Mouse (Mus musculus): ENCODE data around the gene Them5.

Gene Them5

GRCm38 (mm10) chr3:94341959-94342422, at the start of gene Them5:
Them5 (plus strand) TSS chr3:94342099.
- DNase-seq (ENCODE audit: low spot score): no peak

DNA sequence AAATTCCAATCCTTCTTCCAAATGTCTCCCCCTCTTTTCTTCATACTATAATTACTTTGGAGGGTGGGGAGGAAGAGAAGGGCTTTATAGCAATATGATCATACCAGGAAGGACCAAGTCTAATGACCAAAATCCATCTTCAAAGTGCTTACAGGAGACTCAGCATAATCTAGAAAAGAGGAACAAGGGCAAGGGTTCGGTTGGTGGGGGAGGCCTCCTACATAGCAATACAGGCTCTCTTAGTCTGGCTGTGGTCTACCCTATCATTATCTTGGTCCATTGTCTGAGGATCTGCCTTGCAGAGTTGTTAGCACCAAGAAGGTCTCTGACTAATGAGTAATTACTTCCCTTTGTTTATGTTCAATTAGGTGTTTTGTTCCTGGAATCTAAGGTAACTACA, 36.4 kb upstream of the Them5 start:
- no peak for DNase-seq (ENCODE audit: low spot score)

GRCm38 (mm10) chr3:94306975-94307374, 34.9 kb upstream of the Them5 start:
- DNase-seq (ENCODE audit: low spot score): no peak

GRCm38 (mm10) chr3:94309633-94310363, 32.1 kb upstream of the Them5 start, which contains the start of gene Them4:
Them4 (plus strand) TSS chr3:94310089.
- peak; percentile 89 for DNase-seq (ENCODE audit: low spot score)

DNA sequence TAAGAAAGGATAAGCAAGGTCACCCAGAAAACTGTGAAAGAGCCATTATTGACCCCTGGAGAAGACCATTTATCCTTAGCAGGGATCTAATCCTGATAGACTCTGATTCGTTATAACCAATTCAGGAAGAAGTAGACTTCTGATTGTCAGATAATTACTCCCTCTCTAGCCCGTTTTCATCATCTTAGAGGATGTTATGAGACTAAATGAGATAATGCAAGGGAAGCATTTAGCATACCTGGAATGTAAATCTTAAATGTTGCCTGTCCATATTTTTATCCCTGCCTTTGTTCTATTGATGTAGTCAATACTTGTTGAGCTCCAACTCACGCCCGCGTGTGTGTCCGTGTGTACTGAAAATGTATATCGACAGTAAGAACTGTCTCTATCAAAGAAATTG, 31.4 kb upstream of the Them5 start:
- no peak for DNase-seq (ENCODE audit: low spot score)

DNA sequence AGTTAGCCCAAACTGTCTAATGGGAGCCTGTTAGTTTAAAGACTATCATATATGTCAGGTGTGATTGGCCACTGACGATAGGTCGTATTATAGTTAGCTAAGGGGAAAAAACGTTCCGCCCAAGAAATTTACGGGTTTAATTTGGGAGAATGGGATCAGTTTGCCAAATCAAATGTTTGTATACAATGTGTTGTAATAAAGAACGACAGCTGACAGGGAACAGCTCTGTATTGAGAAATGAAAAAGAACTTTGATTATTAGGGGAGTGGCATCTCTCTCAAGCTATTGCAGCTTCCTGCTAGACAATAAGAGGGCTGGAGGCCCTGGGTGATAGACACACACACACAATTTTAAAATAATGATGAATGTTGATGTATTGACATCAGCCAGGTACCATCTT, 31.0 kb upstream of the Them5 start:
- no peak for DNase-seq (ENCODE audit: low spot score)

DNA sequence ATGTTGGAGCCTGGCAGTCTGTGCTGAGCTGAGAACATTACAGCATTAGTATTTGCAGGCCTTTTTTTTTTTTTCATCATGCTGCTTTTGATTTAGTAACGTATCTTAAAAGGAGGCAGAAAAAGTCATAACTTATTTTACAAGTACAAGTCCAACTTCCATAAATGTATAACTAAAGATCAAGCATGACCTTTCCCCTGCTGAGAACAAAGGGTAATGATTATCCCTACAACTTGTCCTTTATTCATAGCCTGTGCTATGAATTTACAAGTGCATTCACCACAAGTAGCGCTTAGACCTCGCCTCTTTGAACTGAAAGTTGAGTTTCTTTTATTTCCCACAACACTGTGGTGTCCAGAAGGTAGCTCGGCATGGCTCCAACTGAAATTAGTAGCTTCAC, 30.5 kb upstream of the Them5 start:
- no peak for DNase-seq (ENCODE audit: low spot score)

DNA sequence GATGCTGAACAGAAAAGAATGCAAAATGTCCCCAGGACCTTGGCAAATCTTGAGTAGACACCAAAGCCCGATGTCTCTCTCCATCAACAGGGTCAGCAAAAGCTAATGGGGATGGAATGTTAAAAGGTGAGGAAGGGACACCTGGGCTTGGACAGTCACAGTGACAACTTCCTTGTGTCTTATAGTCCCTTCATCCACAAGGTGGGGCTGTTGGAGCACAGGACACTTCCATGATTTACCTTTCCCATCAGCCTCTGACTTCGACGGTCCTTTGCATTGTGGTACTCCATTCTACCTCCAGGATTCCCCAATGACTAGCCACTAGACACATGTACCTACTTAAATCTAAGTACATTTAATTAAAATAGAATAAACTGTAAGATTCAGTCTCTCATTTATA, 13.2 kb upstream of the Them5 start:
- no peak for DNase-seq (ENCODE audit: low spot score)

GRCm38 (mm10) chr3:94334442-94334841, 7.5 kb upstream of the Them5 start:
- no peak for DNase-seq (ENCODE audit: low spot score)

DNA sequence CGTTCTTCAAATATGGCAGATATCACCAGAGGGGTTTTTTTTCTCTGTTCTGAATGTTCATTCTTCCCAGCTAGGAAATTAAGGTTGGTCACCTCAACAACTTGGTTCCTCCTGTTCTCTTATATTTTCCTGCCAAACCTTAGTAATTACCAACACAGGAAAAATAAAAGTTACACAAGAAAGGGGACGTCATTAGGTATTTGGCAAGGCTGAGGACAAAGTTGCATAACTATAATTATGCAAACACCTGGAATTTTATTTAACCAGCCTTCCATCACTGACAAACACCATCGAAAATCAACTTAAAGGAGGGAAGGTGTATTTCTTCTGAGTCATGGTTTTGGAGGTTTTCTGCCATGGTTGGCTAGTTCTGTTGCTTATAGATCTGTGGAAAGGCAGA, 3.4 kb upstream of the Them5 start:
- no peak for DNase-seq (ENCODE audit: low spot score)

DNA sequence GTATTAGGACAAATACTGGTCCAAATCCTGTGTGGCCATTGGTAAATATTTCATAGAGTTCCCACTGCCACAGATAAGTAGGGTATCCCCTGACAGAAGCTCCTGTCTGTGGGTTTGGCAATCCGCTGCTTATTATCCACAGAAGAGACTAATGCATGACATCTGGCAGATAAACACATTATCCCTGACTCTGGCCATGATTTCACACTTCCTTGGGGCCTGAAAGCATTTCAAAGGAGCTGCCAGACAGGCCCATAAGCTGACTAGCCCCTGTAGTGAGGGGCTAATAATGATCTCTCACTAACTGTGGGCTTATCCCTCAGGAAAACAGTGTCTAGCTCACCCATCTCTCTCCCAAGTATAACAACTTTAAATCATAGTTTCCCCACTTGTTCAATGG, 653 bp downstream of the Them5 start:
- no peak for DNase-seq (ENCODE audit: low spot score)

GRCm38 (mm10) chr3:94344182-94344581, 2.3 kb downstream of the Them5 start:
- no peak for DNase-seq (ENCODE audit: low spot score)

GRCm38 (mm10) chr3:94344897-94345296, 3.0 kb downstream of the Them5 start:
- DNase-seq (ENCODE audit: low spot score): no peak

GRCm38 (mm10) chr3:94348146-94348545, 6.2 kb downstream of the Them5 start:
- no peak for DNase-seq (ENCODE audit: low spot score)

DNA sequence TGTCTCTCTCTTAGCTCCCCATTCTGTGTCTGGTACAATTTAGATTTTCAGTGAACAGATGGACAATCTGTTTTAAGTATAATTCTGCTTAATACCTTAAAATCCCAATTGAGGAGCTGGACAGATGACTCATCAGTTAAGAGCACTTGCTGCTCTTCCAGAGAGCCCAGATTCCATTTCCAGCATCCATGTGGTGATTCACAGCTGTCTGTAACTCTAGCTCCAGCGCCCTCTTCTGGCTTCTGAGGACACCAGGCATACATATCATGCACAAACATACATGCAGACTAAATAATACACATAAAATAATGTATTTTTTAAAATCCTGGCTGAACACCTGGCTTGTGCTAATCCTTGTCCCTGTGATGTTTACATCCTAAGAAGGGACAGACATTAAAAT, 18.9 kb downstream of the Them5 start:
- no peak for DNase-seq (ENCODE audit: low spot score)

DNA sequence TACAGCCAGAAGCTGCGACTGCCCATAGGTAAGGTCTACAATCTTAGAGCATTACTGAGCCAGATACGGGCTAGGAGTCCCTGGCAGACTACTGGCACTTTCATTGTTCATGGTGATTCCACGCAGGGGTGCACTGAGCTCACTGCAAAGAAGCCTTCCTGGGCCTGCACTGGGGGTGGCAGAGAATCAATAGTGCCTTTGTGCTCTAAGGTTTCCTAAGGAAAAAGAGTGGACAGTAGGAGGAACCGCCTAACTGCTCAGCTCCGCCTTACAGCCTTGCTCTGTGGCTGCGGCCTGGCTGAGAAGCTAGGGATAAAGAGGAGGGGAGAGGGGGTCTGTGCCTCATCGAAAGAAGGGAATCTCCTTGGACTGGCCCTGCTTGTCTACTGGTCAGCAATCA, 20.2 kb downstream of the Them5 start, which contains the start of gene C2cd4d:
C2cd4d (plus strand) TSS at position 301 of the 400 bp plus-strand sequence.
- no peak for DNase-seq (ENCODE audit: low spot score)

- DNase-seq (ENCODE audit: low spot score): peak; percentile 37
Observed at GRCm38 (mm10) chr3:94363291-94364153, 21.6 kb downstream of the Them5 start.

DNA sequence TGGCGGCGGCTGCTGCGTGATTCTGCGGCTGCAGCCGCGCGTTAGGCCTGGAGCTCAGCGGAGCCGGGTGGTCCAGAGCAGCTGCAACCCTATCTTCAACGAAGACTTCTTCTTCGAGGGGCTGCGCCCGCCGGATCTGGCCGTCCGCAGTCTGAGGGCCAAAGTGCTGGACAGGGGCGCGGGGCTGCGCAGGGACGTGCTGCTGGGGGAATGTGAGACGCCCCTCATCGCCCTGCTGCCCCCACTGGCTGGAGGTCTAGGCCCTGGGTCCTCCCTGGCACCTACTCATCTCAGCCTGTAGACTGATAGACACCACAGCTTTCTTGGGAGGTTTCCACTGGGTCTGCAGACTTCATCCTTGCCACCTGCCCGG, 22.2 kb downstream of the Them5 start:
- DNase-seq (ENCODE audit: low spot score): peak; percentile 23

GRCm38 (mm10) chr3:94366761-94367160, 24.9 kb downstream of the Them5 start:
- peak; percentile 77 for DNase-seq (ENCODE audit: low spot score)

DNA sequence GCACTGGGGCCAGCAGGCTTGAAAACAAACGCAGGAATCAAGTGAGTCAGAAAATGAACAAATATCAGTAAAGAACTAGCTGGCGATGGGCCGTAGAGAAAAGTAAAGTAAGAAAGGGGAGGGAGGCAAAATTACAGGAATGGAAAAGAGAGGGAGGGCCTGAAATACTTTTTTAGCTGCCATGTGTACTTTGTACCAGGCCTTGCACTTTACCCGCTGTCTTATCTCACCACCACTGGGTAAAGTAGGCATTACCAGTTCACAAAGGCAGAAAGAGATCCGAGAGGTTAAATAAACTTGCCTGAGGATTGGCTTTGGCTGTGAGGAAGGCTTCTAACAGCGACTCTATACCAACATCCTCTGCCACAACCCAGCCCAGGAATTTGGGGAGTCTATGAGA, 25.6 kb downstream of the Them5 start:
- no peak for DNase-seq (ENCODE audit: low spot score)

- no peak for DNase-seq (ENCODE audit: low spot score)
Observed at GRCm38 (mm10) chr3:94368631-94369030, 26.7 kb downstream of the Them5 start.

- DNase-seq (ENCODE audit: low spot score): no peak
Observed at GRCm38 (mm10) chr3:94369709-94370108, 27.8 kb downstream of the Them5 start.

DNA sequence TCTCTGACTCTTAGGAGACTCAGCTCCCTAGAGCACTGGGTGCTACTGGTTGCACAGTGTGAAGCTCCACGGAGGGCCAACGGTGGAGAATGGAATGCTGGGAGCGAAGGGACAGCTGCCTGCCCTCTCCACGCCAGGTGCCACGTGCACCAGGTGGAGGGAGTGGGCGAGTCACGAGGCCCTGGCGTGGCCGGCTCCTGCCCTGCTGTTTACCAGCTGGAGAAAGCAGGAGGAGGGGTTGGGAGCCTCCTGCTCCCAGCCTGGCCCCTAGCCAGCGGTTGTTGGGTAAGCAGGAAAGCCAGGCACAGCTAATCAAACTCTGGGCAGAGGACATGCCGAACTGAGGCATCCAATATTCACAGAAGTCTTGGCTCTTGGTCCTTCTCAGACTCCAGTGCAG, 29.7 kb downstream of the Them5 start:
- peak; percentile 79 for DNase-seq (ENCODE audit: low spot score)

All from ovary, postnatal 14 days (tissue).